Mouse (Mus musculus) testis, adult 2 months (tissue): Measurements from ENCODE around the gene Pqbp1.

Experiments used
- CTCF ChIP-seq: fragments of 200-500 bp; IDR thresholded peaks from 2 replicates; pipeline ENCODE4 v1.5.1; 2012; ENCODE audit warnings: low read depth, mild to moderate bottlenecking, inconsistent platforms, low read length, moderate library complexity; ENCODE audit not compliant: control insufficient read depth, insufficient read depth, insufficient replicate concordance
- POLR2A ChIP-seq: fragments of 200-500 bp; IDR thresholded peaks from 2 replicates; pipeline ENCODE4 v1.6.1; 2012; ENCODE audit warnings: low read depth, mild to moderate bottlenecking, inconsistent platforms, low read length, moderate library complexity; ENCODE audit not compliant: control insufficient read depth

- no peak for TF ChIP-seq CTCF
- TF ChIP-seq POLR2A, result no peak
Measured at GRCm38 (mm10) chrX:7868506-7868905, 30.6 kb downstream of the Pqbp1 start.
